Mouse (Mus musculus): ENCODE measurements at regions not wholly inside any gene's neighbourhood (a gene's known extent, or its start where the extent isn't known, plus 50 kb on each side); places are given as distances from the start of the nearest gene placed in this dataset. TPM values are rescaled to one million over a fixed set of nuclear protein-coding genes. Genes with fewer than 3 reads are reported as not detected.

GRCm38 (mm10) chr7:61864517-61864916, 481.9 kb upstream of the Ndn start:
- Histone ChIP-seq H3K4me3 (replicated peaks) (no peak overlapping the region), H3K4me1 (no peaks in the 10 kb centered on the region), H3K27ac (no peak overlapping the region), H3K36me3 (no peaks in the 10 kb centered on the region), H3K4me2 (no peak overlapping the region), H3K27me3 (no peaks in the 10 kb centered on the region), H3K9ac (no peak overlapping the region), H3K9me3 (replicated peaks) (no peaks in the 10 kb centered on the region)
- no peak for ATAC-seq (replicated peaks; ENCODE audit: low FRiP score)

GRCm38 (mm10) chr7:61866376-61866775, 480.0 kb upstream of the Ndn start:
- Histone ChIP-seq H3K4me3 (replicated peaks) (no peak overlapping the region), H3K4me1 (no peaks in the 10 kb centered on the region), H3K9me3 (replicated peaks) (no peaks in the 10 kb centered on the region), H3K9ac (no peak overlapping the region), H3K36me3 (no peaks in the 10 kb centered on the region), H3K27ac (no peak overlapping the region), H3K4me2 (no peak overlapping the region), H3K27me3 (no peaks in the 10 kb centered on the region)
- 89% methylated on average over 2 of the region's 2 CpGs for WGBS
- ATAC-seq (replicated peaks; ENCODE audit: low FRiP score), result no peak

- Histone ChIP-seq H3K4me1 (no peaks in the 10 kb centered on the region), H3K9me3 (replicated peaks) (no peaks in the 10 kb centered on the region), H3K27ac (no peak overlapping the region), H3K27me3 (no peaks in the 10 kb centered on the region), H3K4me3 (replicated peaks) (no peak overlapping the region), H3K4me2 (no peak overlapping the region), H3K9ac (no peak overlapping the region), H3K36me3 (no peaks in the 10 kb centered on the region)
- WGBS, result 65% methylated on average over 3 of the region's 3 CpGs
- ATAC-seq (replicated peaks; ENCODE audit: low FRiP score), result no peak
Measured at GRCm38 (mm10) chr7:61876220-61876619, 470.1 kb upstream of the Ndn start.

GRCm38 (mm10) chr7:61877311-61878065, 468.9 kb upstream of the Ndn start:
- Histone ChIP-seq H3K4me3 (replicated peaks) (no peak overlapping the region), H3K9ac (no peak overlapping the region), H3K36me3 (no peaks in the 10 kb centered on the region), H3K27ac (no peak overlapping the region), H3K4me2 (no peak overlapping the region), H3K27me3 (no peaks in the 10 kb centered on the region), H3K4me1 (no peaks in the 10 kb centered on the region), H3K9me3 (replicated peaks) (no peaks in the 10 kb centered on the region)
- WGBS, result 34% methylated on average over 2 of the region's 2 CpGs
- peak; percentile 86 for ATAC-seq (replicated peaks; ENCODE audit: low FRiP score)

- Histone ChIP-seq H3K36me3 (no peaks in the 10 kb centered on the region), H3K4me3 (replicated peaks) (no peak overlapping the region), H3K27ac (no peak overlapping the region), H3K4me1 (no peaks in the 10 kb centered on the region), H3K9me3 (replicated peaks) (no peaks in the 10 kb centered on the region), H3K27me3 (no peaks in the 10 kb centered on the region), H3K4me2 (no peak overlapping the region), H3K9ac (no peak overlapping the region)
- no peak for ATAC-seq (replicated peaks; ENCODE audit: low FRiP score)
- 60% methylated on average over 2 of the region's 2 CpGs for WGBS
Measured at GRCm38 (mm10) chr7:61878095-61878494, 468.3 kb upstream of the Ndn start.

- Histone ChIP-seq H3K27me3 (no peaks in the 10 kb centered on the region), H3K4me2 (no peak overlapping the region), H3K27ac (no peak overlapping the region), H3K9me3 (replicated peaks) (no peaks in the 10 kb centered on the region), H3K4me3 (replicated peaks) (no peak overlapping the region), H3K36me3 (no peaks in the 10 kb centered on the region), H3K9ac (no peak overlapping the region), H3K4me1 (no peaks in the 10 kb centered on the region)
- ATAC-seq (replicated peaks; ENCODE audit: low FRiP score), result no peak
Measured at GRCm38 (mm10) chr7:61878585-61878984, 467.8 kb upstream of the Ndn start.

MicroRNA genes in the stretch of these regions (microRNA counts, 519-probe panel; counts per million panel counts)
- microRNA mmu-miR-344, result 31.7 counts per million

Small RNA genes in the stretch of these regions (microRNA-seq; reads per million reads assigned to microRNA genes)
- gene Gm22466 (not detected), gene Gm23490 (not detected), gene Gm23873 (1.2 reads per million), gene Gm23917 (not detected), gene Gm23962 (not detected), gene Gm25533 (not detected), gene Mir344 (not detected), gene Mir344b (0.74 reads per million), gene Mir344c (0.74 reads per million), gene Mir344d-1 (not detected), gene Mir344d-2 (not detected), gene Mir344d-3 (not detected), gene Mir344e (not detected), gene Mir344h-1 (not detected), gene Mir344h-2 (not detected)

Data from kidney, embryonic 15.5 days (tissue).